Mouse (Mus musculus) midbrain, embryonic 15.5 days (tissue): ENCODE results near the gene Chaf1b. TPM values are rescaled to one million over a fixed set of nuclear protein-coding genes. Genes with fewer than 3 reads are reported as not detected.

Source experiments
- ATAC-seq: fragments of 200-750 bp; cut with Nextera tagmentation; replicated peaks from 2 replicates; pipeline ENCODE4 v1.8.0; 2017; ENCODE audit warnings: moderate TSS enrichment
- H3K27ac ChIP-seq: fragments of 300-500 bp; sonication (generic); 2 replicates; pipeline ENCODE4 v1.5.1; 2015; ENCODE audit warnings: mild to moderate bottlenecking, inconsistent platforms
- H3K27me3 ChIP-seq: fragments of 300-500 bp; sonication (generic); replicated peaks from 2 replicates; pipeline ENCODE4 v1.6.1; 2015; ENCODE audit warnings: inconsistent platforms
- H3K36me3 ChIP-seq: fragments of 300-500 bp; sonication (generic); replicated peaks from 2 replicates; pipeline ENCODE4 v1.6.1; 2015; ENCODE audit warnings: inconsistent platforms
- H3K4me1 ChIP-seq: fragments of 300-500 bp; sonication (generic); 2 replicates; pipeline ENCODE4 v1.6.1; 2015; ENCODE audit warnings: inconsistent platforms
- H3K4me2 ChIP-seq: fragments of 300-500 bp; sonication (generic); 2 replicates; pipeline ENCODE4 v1.6.1; 2015; ENCODE audit warnings: inconsistent platforms, mild to moderate bottlenecking, moderate library complexity
- H3K4me3 ChIP-seq: fragments of 300-500 bp; sonication (generic); 2 replicates; pipeline ENCODE4 v1.5.1; 2015; ENCODE audit warnings: mild to moderate bottlenecking, inconsistent platforms
- H3K9ac ChIP-seq: fragments of 300-500 bp; sonication (generic); 2 replicates; pipeline ENCODE4 v1.6.1; 2015; ENCODE audit warnings: mild to moderate bottlenecking, inconsistent platforms
- H3K9me3 ChIP-seq: fragments of 300-500 bp; sonication (generic); 2 replicates; pipeline ENCODE4 v1.6.1; 2016; ENCODE audit warnings: inconsistent platforms
- WGBS: fragments of 180-500 bp; shearing (Covaris S2); methylation state at CpG from one replicate; pipeline ENCODE4 v1.1.7; 2015; ENCODE audit warnings: mixed read lengths; 5-methylcytosine and 5-hydroxymethylcytosine counted together
- polyA plus RNA-seq: library from polyadenylated mRNA; unstranded; fragments of >200 nt; fragmentation: Nextera tagmentation; extraction: Ambion mirVana; gene quantifications from 2 replicates; pipeline ENCODE4 v1.2.1, GENCODE M21; 2015

Gene Chaf1b
- polyA plus RNA-seq, 1 experiment from 2014 or later = 17.0 TPM

GRCm38 (mm10) chr16:93917712-93918678 is 34.3 kb downstream of the Chaf1b start:
- Histone ChIP-seq H3K36me3 (no peaks in the 10 kb centered on the region), H3K27ac (no peak overlapping the region), H3K9ac (no peak overlapping the region), H3K9me3 (no peaks in the 10 kb centered on the region), H3K4me2 (peak overlapping the region; percentile 41), H3K27me3 (no peaks in the 10 kb centered on the region), H3K4me1 (no peaks in the 10 kb centered on the region), H3K4me3 (no peak overlapping the region)
- ATAC-seq = peak; percentile 52; the same call in 1 of the 2 replicates
- WGBS = 38% methylated on average over 22 of the region's 22 CpGs

DNA sequence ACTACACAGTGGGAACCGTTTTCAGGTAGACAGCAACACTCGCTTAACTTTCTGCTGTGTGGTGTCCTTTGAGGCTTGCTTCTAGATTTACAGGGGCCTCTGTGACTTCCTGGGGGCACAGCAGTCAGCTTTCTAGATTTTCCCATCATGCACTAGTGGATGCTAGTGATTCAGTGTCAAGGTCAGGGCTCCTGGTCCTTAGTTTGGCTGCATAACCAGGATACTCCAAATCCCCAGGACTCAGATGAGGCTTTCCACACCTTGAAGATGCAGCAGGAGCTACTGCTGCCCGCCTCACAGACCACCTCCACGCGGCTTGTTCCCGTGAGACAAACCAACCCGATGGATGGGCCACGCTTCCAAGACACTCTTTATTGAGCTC is 35.0 kb downstream of the Chaf1b start:
- H3K27ac ChIP-seq = no peak overlapping the region
- H3K4me1 ChIP-seq = no peaks in the 10 kb centered on the region
- H3K4me3 ChIP-seq = no peak overlapping the region
- 61% methylated on average over 8 of the region's 8 CpGs for WGBS
- H3K36me3 ChIP-seq = no peaks in the 10 kb centered on the region
- ATAC-seq = no peak
- H3K9ac ChIP-seq = no peak overlapping the region
- no peaks in the 10 kb centered on the region for H3K9me3 ChIP-seq
- peak overlapping the region; percentile 41 for H3K4me2 ChIP-seq
- no peaks in the 10 kb centered on the region for H3K27me3 ChIP-seq

- no peaks in the 10 kb centered on the region for H3K4me1 ChIP-seq
- WGBS = 74% methylated on average over 20 of the region's 20 CpGs
- no peaks in the 10 kb centered on the region for H3K36me3 ChIP-seq
- H3K9ac ChIP-seq = no peak overlapping the region
- H3K4me3 ChIP-seq = no peak overlapping the region
- H3K9me3 ChIP-seq = no peaks in the 10 kb centered on the region
- no peak overlapping the region for H3K4me2 ChIP-seq
- ATAC-seq = no peak
- H3K27ac ChIP-seq = no peak overlapping the region
- H3K27me3 ChIP-seq = no peaks in the 10 kb centered on the region
These were observed 35.5 kb downstream of the Chaf1b start for GRCm38 (mm10) chr16:93919189-93919588.

DNA sequence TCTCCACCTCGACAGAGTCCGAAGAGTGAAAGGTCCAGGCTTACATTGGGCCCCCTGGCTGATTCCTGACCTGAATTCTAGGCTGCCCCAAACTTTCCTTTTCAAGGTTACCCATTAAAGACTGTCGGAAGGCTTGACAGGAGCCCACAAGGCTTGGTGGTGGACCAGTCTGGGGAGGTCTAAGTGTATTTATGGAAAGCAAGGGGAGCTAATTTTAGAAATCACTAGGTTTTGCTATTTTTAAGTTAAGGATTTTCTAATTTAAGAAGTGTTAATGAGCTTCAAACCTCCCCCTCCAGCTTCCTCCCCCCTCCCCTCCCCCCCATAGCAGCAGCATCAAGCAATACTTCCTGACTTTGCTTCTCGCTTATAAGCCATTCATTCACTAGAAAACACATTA is 37.0 kb downstream of the Chaf1b start:
- ATAC-seq = no peak
- WGBS = 75% methylated on average over 4 of the region's 4 CpGs
- H3K4me1 ChIP-seq = no peaks in the 10 kb centered on the region

DNA sequence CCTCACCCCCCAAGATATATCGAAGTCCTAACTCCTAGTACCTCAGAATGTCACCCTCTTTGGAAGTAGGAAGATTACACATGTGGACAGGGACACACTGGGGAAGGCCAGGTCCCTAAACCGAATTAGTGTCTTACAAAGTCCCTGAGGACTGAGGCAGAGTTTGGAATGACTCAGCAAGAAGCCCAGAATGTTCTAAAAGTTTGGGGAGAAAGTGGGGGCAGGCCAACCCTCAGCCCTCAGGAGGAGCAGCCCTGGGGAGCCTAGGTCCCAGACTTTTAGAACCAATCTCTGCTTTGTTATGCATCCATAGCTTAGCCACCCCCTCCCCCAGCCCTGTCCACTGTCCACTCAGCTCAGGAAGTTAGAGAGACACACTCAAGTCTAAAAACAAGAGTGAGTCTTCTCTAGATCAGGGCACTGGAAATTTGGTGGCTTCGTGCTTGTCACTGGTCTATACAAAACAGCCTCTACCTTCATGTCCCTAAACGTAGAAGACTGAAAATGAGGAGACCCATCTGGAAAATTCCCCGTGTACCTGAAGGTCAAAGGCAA is 39.2 kb downstream of the Chaf1b start:
- no peak overlapping the region for H3K27ac ChIP-seq
- 77% methylated on average over 5 of the region's 5 CpGs for WGBS
- H3K36me3 ChIP-seq = no peaks in the 10 kb centered on the region
- H3K27me3 ChIP-seq = no peaks in the 10 kb centered on the region
- H3K9ac ChIP-seq = no peak overlapping the region
- no peak for ATAC-seq
- H3K4me2 ChIP-seq = no peak overlapping the region
- H3K4me1 ChIP-seq = no peaks in the 10 kb centered on the region
- no peak overlapping the region for H3K4me3 ChIP-seq
- no peaks in the 10 kb centered on the region for H3K9me3 ChIP-seq

More for the DNA sequence above, 37.0 kb downstream of the Chaf1b start:
- Histone ChIP-seq H3K9me3 (no peaks in the 10 kb centered on the region), H3K9ac (no peak overlapping the region), H3K36me3 (no peaks in the 10 kb centered on the region), H3K4me3 (no peak overlapping the region), H3K4me2 (no peak overlapping the region), H3K27ac (no peak overlapping the region), H3K27me3 (no peaks in the 10 kb centered on the region)

- ATAC-seq = no peak
- no peaks in the 10 kb centered on the region for H3K9me3 ChIP-seq
- no peaks in the 10 kb centered on the region for H3K27me3 ChIP-seq
- H3K36me3 ChIP-seq = no peaks in the 10 kb centered on the region
- H3K4me2 ChIP-seq = no peak overlapping the region
- WGBS = 75% methylated on average over 7 of the region's 7 CpGs
- no peaks in the 10 kb centered on the region for H3K4me1 ChIP-seq
- no peak overlapping the region for H3K27ac ChIP-seq
- no peak overlapping the region for H3K4me3 ChIP-seq
- H3K9ac ChIP-seq = no peak overlapping the region
These were observed 40.1 kb downstream of the Chaf1b start for GRCm38 (mm10) chr16:93923788-93924187.

- H3K4me3 ChIP-seq = no peak overlapping the region
- no peak overlapping the region for H3K9ac ChIP-seq
- H3K27me3 ChIP-seq = no peaks in the 10 kb centered on the region
- no peaks in the 10 kb centered on the region for H3K4me1 ChIP-seq
- H3K9me3 ChIP-seq = no peaks in the 10 kb centered on the region
- no peak overlapping the region for H3K4me2 ChIP-seq
- no peaks in the 10 kb centered on the region for H3K36me3 ChIP-seq
- ATAC-seq = no peak
- H3K27ac ChIP-seq = no peak overlapping the region
- WGBS = 75% methylated on average over 8 of the region's 8 CpGs
These were observed 42.1 kb downstream of the Chaf1b start for GRCm38 (mm10) chr16:93925684-93926247.

DNA sequence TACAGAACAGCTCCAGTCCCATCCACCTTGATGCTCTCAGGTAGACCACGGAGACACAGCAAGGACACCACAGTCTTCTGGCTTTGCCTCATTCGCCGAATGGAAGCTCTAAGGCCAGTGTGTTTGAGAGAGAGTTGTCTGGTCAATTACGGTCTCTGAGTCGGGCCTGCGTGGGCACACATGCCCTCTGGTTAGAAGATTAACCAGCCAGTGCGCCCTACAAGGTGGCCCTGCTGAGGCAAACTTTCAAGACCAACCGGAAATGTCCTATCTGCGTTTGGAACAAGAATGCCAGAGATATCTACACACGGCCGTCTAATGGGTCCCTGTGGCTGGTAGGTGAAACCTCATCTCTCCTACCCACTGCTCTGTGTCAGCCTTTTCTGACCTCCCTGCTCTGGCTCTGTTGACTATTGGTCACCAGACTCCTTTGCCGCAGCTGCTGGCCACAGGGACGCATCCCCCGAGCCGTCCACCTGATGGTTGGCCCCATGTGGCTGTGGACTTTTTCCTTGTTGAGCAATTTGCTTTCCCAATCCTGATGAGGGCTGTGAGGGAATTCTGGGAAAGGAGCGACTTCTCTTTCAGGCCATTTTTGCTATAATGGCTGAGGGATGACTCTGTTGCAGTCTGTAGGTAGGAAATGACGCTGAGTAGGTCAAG is 45.8 kb downstream of the Chaf1b start:
- no peak overlapping the region for H3K4me2 ChIP-seq
- H3K27me3 ChIP-seq = peaks cover 5% of the 10 kb centered on the region; the same call in 1 of the 2 replicates
- H3K9ac ChIP-seq = no peak overlapping the region
- no peaks in the 10 kb centered on the region for H3K9me3 ChIP-seq
- H3K4me1 ChIP-seq = no peaks in the 10 kb centered on the region
- 94% methylated on average over 17 of the region's 17 CpGs for WGBS
- no peak for ATAC-seq
- no peak overlapping the region for H3K27ac ChIP-seq
- H3K4me3 ChIP-seq = no peak overlapping the region
- no peaks in the 10 kb centered on the region for H3K36me3 ChIP-seq

DNA sequence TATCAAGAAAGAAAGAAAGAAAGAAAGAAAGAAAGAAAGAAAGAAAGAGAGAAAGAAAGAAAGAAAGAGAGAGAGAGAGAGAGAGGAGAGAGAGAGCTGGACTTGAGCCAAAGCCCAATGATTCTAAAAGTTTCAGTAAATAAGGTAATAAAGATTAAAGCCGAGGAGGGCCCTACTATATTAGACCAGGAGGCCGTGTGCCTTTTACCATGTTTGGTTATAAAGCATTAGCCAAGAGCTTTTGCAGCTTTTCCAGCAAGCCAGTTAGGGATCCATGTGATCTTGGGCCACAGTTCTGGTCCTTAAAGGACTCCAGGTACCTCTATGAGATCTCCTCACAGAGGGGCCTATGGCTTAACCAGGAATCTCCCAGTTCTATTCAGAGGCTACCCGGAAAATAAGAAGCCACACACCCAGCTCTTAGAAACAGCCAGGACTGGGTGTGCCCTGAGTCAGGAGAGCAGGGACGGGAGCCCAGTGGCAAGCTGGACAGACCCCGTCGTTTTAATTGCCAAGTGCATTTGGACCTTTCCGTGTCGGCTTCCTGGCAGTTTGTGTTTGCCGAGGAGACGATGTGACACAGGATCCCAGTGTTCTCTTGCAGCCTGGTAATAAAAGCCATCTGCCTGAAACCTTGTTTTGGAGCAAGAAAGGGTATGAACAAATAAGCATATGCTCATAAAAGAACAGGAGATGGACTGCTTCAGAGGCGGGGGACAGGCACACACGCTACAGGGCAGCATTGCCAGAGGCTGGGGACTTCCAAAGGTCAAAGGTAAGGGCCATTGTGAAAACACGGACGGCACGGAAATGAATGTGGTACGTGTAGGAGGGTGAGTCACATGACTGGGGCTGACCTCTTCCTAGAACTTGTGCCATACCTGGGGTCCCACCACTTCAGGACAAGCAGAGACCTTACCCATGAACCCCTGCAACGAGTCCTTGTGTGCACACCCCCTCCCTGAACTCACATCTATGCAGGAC is 48.8 kb downstream of the Chaf1b start:
- Histone ChIP-seq H3K4me3 (no peak overlapping the region), H3K27ac (no peak overlapping the region), H3K9me3 (no peaks in the 10 kb centered on the region), H3K4me1 (no peaks in the 10 kb centered on the region), H3K4me2 (no peak overlapping the region), H3K27me3 (peaks cover 15% of the 10 kb centered on the region), H3K9ac (no peak overlapping the region), H3K36me3 (no peaks in the 10 kb centered on the region)
- ATAC-seq = no peak
- WGBS = 69% methylated on average over 17 of the region's 17 CpGs

DNA sequence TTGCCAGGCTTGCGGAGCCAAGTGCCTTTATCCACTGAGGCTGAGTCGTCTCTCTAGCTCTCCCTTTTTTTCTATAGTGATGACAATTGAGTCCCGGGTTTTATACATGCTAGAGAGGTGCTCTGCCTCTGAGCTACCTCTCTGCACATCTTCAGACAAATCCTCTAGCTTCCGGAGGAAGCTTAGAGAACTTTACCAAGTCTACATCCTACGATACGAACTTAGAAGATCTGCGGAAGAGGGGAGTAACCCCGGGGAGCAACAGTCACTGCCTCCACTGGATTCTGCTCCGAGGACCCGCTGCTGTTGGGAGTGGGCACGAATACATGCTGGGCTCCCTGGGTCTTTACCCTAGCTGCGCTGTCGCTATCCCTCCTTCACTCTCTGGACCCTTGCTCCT is 50.9 kb downstream of the Chaf1b start:
- H3K27ac ChIP-seq = no peak overlapping the region
- no peak overlapping the region for H3K4me2 ChIP-seq
- no peaks in the 10 kb centered on the region for H3K36me3 ChIP-seq
- no peaks in the 10 kb centered on the region for H3K9me3 ChIP-seq
- H3K27me3 ChIP-seq = peaks cover 15% of the 10 kb centered on the region
- 0 out of 2 replicates have a peak, but pooled peaks cover 5% of the 10 kb centered on the region for H3K4me1 ChIP-seq
- no peak overlapping the region for H3K4me3 ChIP-seq
- 21% methylated on average over 13 of the region's 13 CpGs for WGBS
- no peak for ATAC-seq
- H3K9ac ChIP-seq = no peak overlapping the region

GRCm38 (mm10) chr16:93935009-93935408 is 51.3 kb downstream of the Chaf1b start:
- 23% methylated on average over 7 of the region's 7 CpGs for WGBS

More at GRCm38 (mm10) chr16:93935009-93935408, 51.3 kb downstream of the Chaf1b start:
- Histone ChIP-seq H3K4me2 (no peak overlapping the region), H3K9me3 (no peaks in the 10 kb centered on the region), H3K4me1 (0 out of 2 replicates have a peak, but pooled peaks cover 5% of the 10 kb centered on the region), H3K27me3 (peaks cover 15% of the 10 kb centered on the region), H3K36me3 (no peaks in the 10 kb centered on the region), H3K27ac (no peak overlapping the region), H3K4me3 (no peak overlapping the region), H3K9ac (no peak overlapping the region)
- no peak for ATAC-seq
